Mouse (Mus musculus) embryonic facial prominence, embryonic 14.5 days (tissue): ENCODE data around the gene Txnrd2. TPM values are rescaled to one million over a fixed set of nuclear protein-coding genes. Genes with fewer than 3 reads are reported as not detected.

ENCODE experiments used
- ATAC-seq: fragments of 200-750 bp; cut with Nextera tagmentation; 2 replicates; pipeline ENCODE4 v1.8.0; 2017; ENCODE audit warnings: low read depth, moderate number of reproducible peaks, moderate TSS enrichment
- DNase-seq: peaks from one replicate; pipeline ENCODE4 v3.0.0-alpha.2; 2015; ENCODE audit warnings: low spot score
- H3K27ac ChIP-seq: fragments of 300-500 bp; sonication (generic); replicated peaks from 2 replicates; pipeline ENCODE4 v1.5.1; 2014; ENCODE audit warnings: low read depth, mild to moderate bottlenecking, low read length, moderate library complexity
- H3K27me3 ChIP-seq: fragments of 300-500 bp; sonication (generic); replicated peaks from 2 replicates; pipeline ENCODE4 v1.6.1; 2014; ENCODE audit warnings: low read length; ENCODE audit not compliant: control insufficient read depth, insufficient read depth
- H3K36me3 ChIP-seq: fragments of 300-500 bp; sonication (generic); 2 replicates; pipeline ENCODE4 v1.6.1; 2014; ENCODE audit warnings: low read length, mixed read lengths; ENCODE audit not compliant: control insufficient read depth, insufficient read depth
- H3K4me1 ChIP-seq: fragments of 300-500 bp; sonication (generic); 2 replicates; pipeline ENCODE4 v1.6.1; 2014; ENCODE audit warnings: antibody characterized with exemption, low read length; ENCODE audit not compliant: control insufficient read depth, insufficient read depth
- H3K4me2 ChIP-seq: fragments of 300-500 bp; sonication (generic); 2 replicates; pipeline ENCODE4 v1.6.1; 2014; ENCODE audit warnings: low read depth, mild to moderate bottlenecking, low read length, moderate library complexity, mixed read lengths
- H3K4me3 ChIP-seq: fragments of 300-500 bp; sonication (generic); 2 replicates; pipeline ENCODE4 v1.5.1; 2014; ENCODE audit warnings: low read depth, mild to moderate bottlenecking, low read length
- H3K9ac ChIP-seq: fragments of 300-500 bp; sonication (generic); 2 replicates; pipeline ENCODE4 v1.6.1; 2014; ENCODE audit warnings: low read depth, mild to moderate bottlenecking, low read length, moderate library complexity, mixed read lengths
- H3K9me3 ChIP-seq: fragments of 300-500 bp; sonication (generic); 2 replicates; pipeline ENCODE4 v1.6.1; 2016; ENCODE audit warnings: low read length; ENCODE audit not compliant: control insufficient read depth
- WGBS: fragments of 180-500 bp; shearing (Covaris S2); extraction: QIAGEN DNeasy Blood & Tissue Kit; methylation state at CpG from one replicate; pipeline ENCODE4 v1.1.7; 2014; 5-methylcytosine and 5-hydroxymethylcytosine counted together
- polyA plus RNA-seq: library from polyadenylated mRNA; unstranded; fragments of >200 nt; fragmentation: Nextera tagmentation; extraction: Ambion mirVana; gene quantifications from 2 replicates; pipeline ENCODE4 v1.2.1, GENCODE M21; 2014

Txnrd2 gene
- polyA plus RNA-seq, 1 experiment from 2014 or later, result 14.7 TPM

DNA sequence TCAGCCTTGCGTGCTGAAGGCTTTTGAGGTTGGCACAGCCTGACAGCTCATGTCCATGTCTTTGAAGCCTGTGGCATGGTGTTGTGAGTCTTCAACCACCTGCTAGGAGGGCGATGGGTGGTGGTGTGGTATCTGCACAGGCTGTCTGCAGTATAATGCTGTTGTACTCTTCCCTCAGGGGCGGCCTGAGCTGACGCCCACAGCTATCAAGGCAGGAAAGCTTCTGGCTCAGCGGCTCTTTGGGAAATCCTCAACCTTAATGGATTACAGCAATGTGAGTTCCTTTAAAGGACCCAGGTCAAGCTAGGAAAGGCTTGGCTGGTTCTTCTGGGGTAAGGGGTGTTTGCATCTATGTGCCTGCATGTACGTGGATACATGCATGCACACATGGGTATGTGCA, 45.8 kb downstream of the Txnrd2 start:
- Histone ChIP-seq H3K4me2 (no peak overlapping the region), H3K4me1 (peaks cover 8% of the 10 kb centered on the region; the same call in 1 of the 2 replicates), H3K4me3 (no peak overlapping the region), H3K9ac (0 out of 2 replicates have a peak overlapping the region, but pooled peaks have one; percentile 2), H3K9me3 (no peaks in the 10 kb centered on the region), H3K36me3 (no peaks in the 10 kb centered on the region; the same call in 1 of the 2 replicates), H3K27ac (no peak overlapping the region), H3K27me3 (no peaks in the 10 kb centered on the region)
- 76% methylated on average over 6 of the region's 6 CpGs for WGBS
- DNase-seq (no peak), ATAC-seq (no peak)

DNA sequence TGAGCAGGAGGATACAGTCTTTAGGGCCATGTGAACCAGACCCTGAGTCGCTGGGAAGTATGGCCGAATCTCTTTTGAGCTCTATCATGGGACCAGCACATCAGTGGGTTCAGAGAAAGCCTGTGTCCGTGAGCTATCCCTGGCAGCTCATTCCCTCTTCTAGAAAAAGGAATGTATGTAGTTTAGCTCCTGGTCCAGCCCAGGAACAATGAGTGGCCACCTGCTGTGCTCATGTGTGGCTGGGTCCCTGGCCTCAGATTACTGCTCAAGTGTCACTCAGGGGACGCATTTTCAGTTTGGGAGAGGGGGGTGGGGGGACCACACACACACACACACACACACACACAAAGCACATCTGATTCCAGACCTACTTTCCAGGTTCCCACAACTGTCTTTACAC, 46.2 kb downstream of the Txnrd2 start:
- no peak; the same call in 1 of the 2 replicates for ATAC-seq
- no peaks in the 10 kb centered on the region for H3K27me3 ChIP-seq
- 78% methylated on average over 4 of the region's 4 CpGs for WGBS
- no peak for DNase-seq
- no peak overlapping the region for H3K4me2 ChIP-seq
- peaks cover 8% of the 10 kb centered on the region; the same call in 1 of the 2 replicates for H3K4me1 ChIP-seq
- no peaks in the 10 kb centered on the region for H3K9me3 ChIP-seq
- no peak overlapping the region for H3K27ac ChIP-seq
- H3K4me3 ChIP-seq, result no peak overlapping the region
- H3K36me3 ChIP-seq, result no peaks in the 10 kb centered on the region; the same call in 1 of the 2 replicates
- H3K9ac ChIP-seq, result no peak overlapping the region

DNA sequence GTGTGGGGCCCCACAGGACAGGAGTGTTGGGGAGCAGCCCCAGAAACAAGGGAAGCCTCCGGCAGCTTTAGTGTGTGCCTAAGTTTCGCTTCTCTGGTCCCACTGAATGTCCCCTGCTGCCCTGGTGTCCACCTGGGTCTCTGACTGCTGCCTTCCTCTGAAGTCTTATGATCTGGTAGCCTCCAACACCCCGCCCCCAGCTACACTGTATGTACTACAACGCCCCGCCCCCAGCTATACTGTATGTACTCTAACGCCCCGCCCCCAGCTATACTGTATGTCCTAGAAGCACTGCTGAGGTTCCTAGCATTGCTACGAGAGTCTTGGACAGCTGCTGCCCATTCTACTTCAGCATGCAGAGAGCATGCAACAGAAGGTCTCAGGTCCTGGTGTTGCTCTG, 46.8 kb downstream of the Txnrd2 start:
- H3K4me3 ChIP-seq, result no peak overlapping the region
- H3K4me2 ChIP-seq, result no peak overlapping the region
- H3K9me3 ChIP-seq, result no peaks in the 10 kb centered on the region
- no peak overlapping the region for H3K9ac ChIP-seq
- ATAC-seq, result no peak; the same call in 1 of the 2 replicates
- H3K36me3 ChIP-seq, result no peaks in the 10 kb centered on the region; the same call in 1 of the 2 replicates
- H3K27ac ChIP-seq, result no peak overlapping the region
- H3K27me3 ChIP-seq, result no peaks in the 10 kb centered on the region
- peaks cover 8% of the 10 kb centered on the region; the same call in 1 of the 2 replicates for H3K4me1 ChIP-seq
- DNase-seq, result no peak
- 89% methylated on average over 8 of the region's 8 CpGs for WGBS

DNA sequence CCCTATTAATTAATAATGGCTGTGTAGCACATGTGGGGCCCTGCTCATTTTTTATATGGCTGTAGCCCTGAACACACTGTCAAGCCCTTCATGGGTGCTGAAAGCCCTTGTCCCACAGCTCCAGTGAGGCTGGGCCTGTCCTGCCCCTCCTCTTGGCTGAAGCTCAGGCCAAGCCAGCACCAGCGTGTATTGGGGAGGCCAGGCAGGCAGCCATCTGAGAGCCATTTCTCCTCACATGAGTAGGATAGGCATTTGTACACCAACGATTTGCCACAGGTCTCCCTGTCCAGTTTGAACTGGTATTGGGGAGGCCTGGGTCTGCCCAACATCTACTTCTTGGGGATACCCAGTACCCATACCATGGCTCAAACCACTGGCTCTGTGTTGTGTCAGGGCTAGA, 47.8 kb downstream of the Txnrd2 start:
- no peak overlapping the region for H3K4me3 ChIP-seq
- H3K9me3 ChIP-seq, result no peaks in the 10 kb centered on the region
- 81% methylated on average over 2 of the region's 2 CpGs for WGBS
- H3K4me2 ChIP-seq, result no peak overlapping the region
- DNase-seq (no peak), ATAC-seq (no peak)
- no peaks in the 10 kb centered on the region for H3K27me3 ChIP-seq
- H3K27ac ChIP-seq, result no peak overlapping the region
- no peaks in the 10 kb centered on the region; the same call in 1 of the 2 replicates for H3K36me3 ChIP-seq
- H3K4me1 ChIP-seq, result peaks cover 8% of the 10 kb centered on the region; the same call in 1 of the 2 replicates
- H3K9ac ChIP-seq, result no peak overlapping the region

DNA sequence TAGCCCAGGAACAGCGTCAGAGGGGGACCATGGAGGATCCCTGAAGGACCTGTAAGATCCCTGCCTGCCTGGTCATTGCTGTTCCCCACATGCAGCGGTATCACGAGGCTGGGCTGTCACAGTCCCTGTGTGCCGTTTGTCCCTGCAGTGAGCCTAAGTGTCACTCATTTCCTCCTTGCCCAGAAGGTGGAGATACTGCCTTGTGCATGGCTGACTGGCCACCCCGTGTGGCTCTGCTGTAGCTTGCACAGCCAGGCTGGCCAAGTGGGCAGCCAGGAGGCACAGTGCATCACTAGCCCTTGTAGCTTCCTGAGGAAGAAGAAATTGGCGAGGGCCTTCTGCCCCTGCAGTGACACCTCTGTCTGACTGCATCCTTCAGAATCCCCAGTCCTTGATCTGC, 51.8 kb downstream of the Txnrd2 start:
- Histone ChIP-seq H3K4me3 (no peak overlapping the region), H3K4me2 (no peak overlapping the region), H3K4me1 (no peaks in the 10 kb centered on the region), H3K27ac (no peak overlapping the region), H3K36me3 (no peaks in the 10 kb centered on the region), H3K9me3 (no peaks in the 10 kb centered on the region), H3K9ac (no peak overlapping the region), H3K27me3 (no peaks in the 10 kb centered on the region)
- ATAC-seq (no peak), DNase-seq (no peak)
- WGBS, result 71% methylated on average over 6 of the region's 6 CpGs

DNA sequence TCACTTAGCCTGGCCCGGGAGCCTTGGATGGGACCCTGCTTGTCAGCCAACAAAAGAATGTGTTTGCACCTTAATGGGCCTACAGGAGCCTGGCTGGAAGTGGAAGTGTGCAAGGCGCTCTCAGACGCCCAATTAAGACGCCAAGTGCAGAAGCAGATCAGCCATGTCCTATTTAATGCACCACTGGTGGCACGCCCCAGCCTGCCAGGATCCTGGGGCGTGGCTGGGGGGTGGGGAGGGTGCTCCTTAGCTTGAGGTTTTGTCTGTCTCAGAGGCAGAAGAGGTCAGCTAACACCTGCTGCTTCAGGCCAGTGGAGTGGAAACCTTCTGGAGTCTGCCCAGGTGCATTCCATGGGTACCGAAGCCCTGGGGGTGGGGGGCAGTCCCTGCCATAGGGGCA, 53.5 kb downstream of the Txnrd2 start:
- Histone ChIP-seq H3K27ac (no peak overlapping the region), H3K9ac (no peak overlapping the region)
- 49% methylated on average over 7 of the region's 7 CpGs for WGBS

DNA sequence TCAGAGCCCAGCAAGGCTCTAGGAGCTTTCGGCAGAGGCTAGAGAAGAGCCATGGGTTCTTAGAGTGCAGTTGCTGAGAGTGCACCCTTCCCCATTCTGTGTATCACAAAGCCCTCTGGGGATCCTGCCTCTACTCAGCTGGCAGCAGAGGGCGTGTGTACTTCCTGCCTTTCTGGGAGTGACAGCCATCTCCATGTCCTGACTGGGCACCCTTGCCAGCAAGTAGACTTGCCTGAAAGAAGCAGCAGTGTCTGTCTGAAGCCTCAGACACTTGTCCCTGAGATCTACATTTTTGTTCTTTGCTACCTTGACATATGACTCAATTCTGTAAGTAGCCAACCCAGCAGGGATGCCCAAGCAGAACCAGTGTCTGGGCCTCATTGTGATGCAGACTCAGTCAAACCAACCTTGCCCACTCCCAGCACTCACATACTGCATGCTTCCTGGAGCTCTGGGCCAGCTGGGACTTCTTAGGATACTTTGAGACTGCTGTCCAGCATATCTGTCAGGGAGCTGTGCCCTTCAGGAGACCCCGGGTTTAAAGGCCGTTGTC, 54.8 kb downstream of the Txnrd2 start:
- WGBS, result 65% methylated on average over 4 of the region's 4 CpGs
- H3K9ac ChIP-seq, result no peak overlapping the region
- no peak for ATAC-seq

More for the DNA sequence above, 53.5 kb downstream of the Txnrd2 start:
- ATAC-seq, result peak; percentile 58
- no peak overlapping the region for H3K4me2 ChIP-seq
- H3K27me3 ChIP-seq, result no peaks in the 10 kb centered on the region
- no peaks in the 10 kb centered on the region; the same call in none of the 2 replicates for H3K4me1 ChIP-seq
- no peaks in the 10 kb centered on the region for H3K9me3 ChIP-seq
- no peaks in the 10 kb centered on the region for H3K36me3 ChIP-seq
- H3K4me3 ChIP-seq, result no peak overlapping the region
- peak; percentile 62 for DNase-seq

DNA sequence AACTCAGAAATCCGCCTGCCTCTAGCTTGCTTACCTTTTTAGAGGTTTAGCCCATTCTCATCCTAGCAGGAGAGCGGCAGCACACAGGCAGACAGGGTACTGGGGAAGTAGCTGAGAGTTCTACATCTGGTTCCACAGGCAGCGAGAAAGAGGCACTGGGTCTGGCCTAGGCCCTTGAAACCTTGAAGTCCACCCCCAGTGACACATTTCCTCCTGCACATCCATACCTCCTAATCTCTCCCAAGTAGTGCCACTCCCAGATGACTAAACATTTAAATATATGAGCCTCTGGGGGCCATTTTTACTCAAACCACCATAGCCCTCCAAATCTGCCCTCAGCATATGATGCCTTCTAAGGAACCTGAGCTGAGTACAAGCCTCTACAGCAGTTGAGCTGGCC, 56.2 kb downstream of the Txnrd2 start:
- Histone ChIP-seq H3K4me2 (no peak overlapping the region), H3K9ac (no peak overlapping the region), H3K4me3 (no peak overlapping the region), H3K4me1 (no peaks in the 10 kb centered on the region; the same call in none of the 2 replicates), H3K36me3 (no peaks in the 10 kb centered on the region), H3K27ac (no peak overlapping the region), H3K27me3 (no peaks in the 10 kb centered on the region), H3K9me3 (no peaks in the 10 kb centered on the region)
- DNase-seq, result no peak
- no peak for ATAC-seq
- WGBS, result 92% methylated on average over 3 of the region's 3 CpGs

More for the DNA sequence above, 54.8 kb downstream of the Txnrd2 start:
- Histone ChIP-seq H3K36me3 (no peaks in the 10 kb centered on the region), H3K27ac (no peak overlapping the region), H3K4me3 (no peak overlapping the region), H3K27me3 (no peaks in the 10 kb centered on the region), H3K4me2 (no peak overlapping the region), H3K4me1 (no peaks in the 10 kb centered on the region; the same call in none of the 2 replicates), H3K9me3 (no peaks in the 10 kb centered on the region)
- no peak for DNase-seq

DNA sequence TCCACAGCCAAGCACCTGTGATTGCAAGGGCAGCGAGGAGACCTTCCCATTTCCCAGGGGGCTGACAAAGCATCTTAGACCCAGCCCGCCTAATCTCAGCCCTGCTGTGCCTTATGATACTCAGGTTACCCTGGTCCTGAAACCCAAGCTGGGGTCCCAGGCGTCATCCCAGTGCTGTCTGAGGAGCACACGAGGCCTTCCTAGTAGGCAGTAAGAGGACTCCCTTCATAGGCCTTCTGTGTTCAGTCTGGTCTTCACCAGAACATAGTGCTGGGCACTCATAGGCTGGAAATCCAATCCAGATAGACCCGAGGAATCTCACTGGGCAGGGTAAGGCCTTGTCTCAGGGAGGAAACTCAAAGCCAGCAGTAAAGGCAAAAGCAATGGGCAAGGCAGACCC, 57.7 kb downstream of the Txnrd2 start:
- no peak for ATAC-seq
- H3K9me3 ChIP-seq, result no peaks in the 10 kb centered on the region
- H3K9ac ChIP-seq, result no peak overlapping the region
- no peak overlapping the region for H3K4me3 ChIP-seq
- H3K4me1 ChIP-seq, result no peaks in the 10 kb centered on the region; the same call in none of the 2 replicates
- H3K4me2 ChIP-seq, result no peak overlapping the region
- 56% methylated on average over 5 of the region's 5 CpGs for WGBS
- no peaks in the 10 kb centered on the region for H3K36me3 ChIP-seq
- peak overlapping the region; percentile 25; the same call in 1 of the 2 replicates for H3K27ac ChIP-seq
- no peak for DNase-seq
- no peaks in the 10 kb centered on the region for H3K27me3 ChIP-seq
